Mouse (Mus musculus): ENCODE measurements at regions not wholly inside any gene's neighbourhood (a gene's known extent, or its start where the extent isn't known, plus 50 kb on each side); places are given as distances from the start of the nearest gene placed in this dataset.

DNA sequence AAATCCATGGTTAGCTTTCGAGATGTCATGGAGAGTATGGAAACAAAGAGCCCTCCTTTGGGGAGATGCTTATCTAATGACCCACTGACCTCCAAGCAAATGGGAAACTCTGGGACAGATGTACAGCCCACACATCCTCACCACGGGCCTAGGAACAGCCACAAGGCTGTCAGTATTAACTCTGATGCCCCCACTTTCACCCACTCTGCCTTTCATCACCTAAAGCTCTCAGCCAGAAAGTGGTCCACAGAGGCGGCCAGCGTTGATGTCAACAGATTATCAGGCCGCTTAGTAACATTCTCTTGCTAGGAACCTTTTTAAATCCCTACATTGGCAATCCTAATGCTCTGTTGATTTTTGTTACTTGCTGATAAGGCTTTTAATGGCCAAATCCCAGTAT lies 1210.6 kb downstream of the Diaph3 start:
- Histone ChIP-seq H3K4me3 (ENCODE audit: control insufficient read depth in 1 of 2, insufficient read depth in 1 of 2, low read depth in 2 of 2, low read length in 2 of 2) (no peak overlapping the region), H3K79me2 (ENCODE audit: control insufficient read depth, insufficient read depth, low read length, poor library complexity) (no peaks in the 10 kb centered on the region), H3K9me3 (replicated peaks; ENCODE audit: insufficient read depth, low read length) (no peaks in the 10 kb centered on the region), H3K27ac (ENCODE audit: control insufficient read depth, low read depth, low read length) (no peak overlapping the region), H3K4me1 (ENCODE audit: control insufficient read depth in 1 of 2, insufficient read depth in 2 of 2, low read length in 2 of 2) (no peaks in the 10 kb centered on the region), H3K36me3 (ENCODE audit: control insufficient read depth in 1 of 2, insufficient read depth in 2 of 2, low read length in 2 of 2) (no peaks in the 10 kb centered on the region), H3K27me3 (ENCODE audit: control insufficient read depth in 1 of 2, insufficient read depth in 2 of 2, low read length in 2 of 2) (no peaks in the 10 kb centered on the region), H3K9ac (ENCODE audit: control insufficient read depth, low read depth, low read length, poor library complexity, severe bottlenecking) (no peak overlapping the region)
- DNase-seq (ENCODE audit: low read depth, low spot score): no peak
- TF ChIP-seq MAZ (IDR thresholded peaks at IDR 0.05; ENCODE audit: low read depth, low read length): no peak
- no peak for TF ChIP-seq GATA1 (IDR thresholded peaks at IDR 0.05; ENCODE audit: low read depth, low read length)
- no peak for TF ChIP-seq SIN3A (IDR thresholded peaks at IDR 0.05; ENCODE audit: low read length)
- TF ChIP-seq ELF1 (IDR thresholded peaks at IDR 0.05; ENCODE audit: low read depth, low read length): no peak
- TF ChIP-seq ZC3H11A (IDR thresholded peaks at IDR 0.05; ENCODE audit: low read depth, low read length): no peak

DNA sequence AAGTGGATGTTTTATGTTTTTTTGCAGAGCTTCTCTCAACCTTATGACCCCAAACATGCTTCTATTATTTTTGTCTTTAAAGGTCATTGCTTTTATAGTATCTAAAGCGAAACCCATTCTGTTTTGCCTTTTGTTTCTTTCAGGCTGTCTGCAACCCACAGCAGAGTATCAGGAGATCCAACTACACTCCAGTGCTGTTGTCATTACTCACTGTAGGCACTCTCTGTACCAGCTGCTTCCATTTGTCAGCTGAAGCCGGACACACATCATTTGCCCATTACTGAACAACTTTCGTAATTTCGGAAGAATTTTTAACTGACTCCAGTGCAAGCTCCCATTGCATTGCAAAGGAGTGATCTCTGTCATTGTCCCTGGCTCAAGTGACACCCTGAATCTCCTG lies 1222.1 kb downstream of the Diaph3 start:
- Histone ChIP-seq H3K4me1 (ENCODE audit: control insufficient read depth in 1 of 2, insufficient read depth in 2 of 2, low read length in 2 of 2) (no peaks in the 10 kb centered on the region), H3K79me2 (ENCODE audit: control insufficient read depth, insufficient read depth, low read length, poor library complexity) (no peaks in the 10 kb centered on the region)
- TF ChIP-seq NRF1 (IDR thresholded peaks at IDR 0.05; ENCODE audit: insufficient read depth, low read depth, low read length, poor library complexity, severe bottlenecking) (no peak), JUND (IDR thresholded peaks at IDR 0.05; ENCODE audit: low read depth, low read length) (no peak), HCFC1 (IDR thresholded peaks at IDR 0.05; ENCODE audit: low read depth, low read length) (no peak), CTCF (IDR thresholded peaks at IDR 0.05 in 2 of 3, conservative IDR thresholded peaks at IDR 0.05 in 1 of 3; ENCODE audit: control insufficient read depth in 1 of 3, insufficient read depth in 1 of 3, low read depth in 2 of 3, low read length in 3 of 3, poor library complexity in 1 of 3, severe bottlenecking in 1 of 3) (no peak), MXI1 (IDR thresholded peaks at IDR 0.05; ENCODE audit: low read depth, low read length) (no peak), KAT2A (conservative IDR thresholded peaks at IDR 0.05; ENCODE audit: low read depth, low read length) (no peak), MYC (IDR thresholded peaks at IDR 0.05; ENCODE audit: low read depth, low read length) (no peak), NELFE (IDR thresholded peaks at IDR 0.05; ENCODE audit: low read depth, low read length) (no peak), CHD2 (IDR thresholded peaks at IDR 0.05; ENCODE audit: low read length) (no peak)

DNA sequence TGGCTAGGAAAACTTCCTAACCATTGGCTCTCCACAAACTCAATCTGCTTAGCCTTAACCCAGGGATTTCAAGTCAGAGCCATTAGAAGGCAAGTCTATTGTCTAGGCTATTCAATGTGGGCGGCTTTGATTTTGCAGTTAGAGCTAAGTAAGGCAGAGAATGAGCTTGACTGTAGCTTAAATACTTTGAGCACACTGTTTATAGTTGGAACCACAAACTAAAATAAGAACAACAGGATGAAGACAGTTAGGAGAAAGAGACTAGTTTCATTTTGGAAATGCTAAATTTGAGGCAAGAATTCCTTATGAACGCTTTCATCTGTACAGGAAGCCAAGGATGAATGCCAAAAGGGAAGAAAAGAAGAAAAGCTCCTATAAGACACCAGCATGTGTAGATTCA lies 1225.3 kb downstream of the Diaph3 start:
- no peak for DNase-seq (ENCODE audit: low read depth, low spot score)
- Histone ChIP-seq H3K36me3 (ENCODE audit: control insufficient read depth in 1 of 2, insufficient read depth in 2 of 2, low read length in 2 of 2) (no peaks in the 10 kb centered on the region), H3K4me3 (ENCODE audit: control insufficient read depth in 1 of 2, insufficient read depth in 1 of 2, low read depth in 2 of 2, low read length in 2 of 2) (no peak overlapping the region), H3K79me2 (ENCODE audit: control insufficient read depth, insufficient read depth, low read length, poor library complexity) (no peaks in the 10 kb centered on the region), H3K9me3 (replicated peaks; ENCODE audit: insufficient read depth, low read length) (no peaks in the 10 kb centered on the region), H3K27me3 (ENCODE audit: control insufficient read depth in 1 of 2, insufficient read depth in 2 of 2, low read length in 2 of 2) (no peaks in the 10 kb centered on the region), H3K9ac (ENCODE audit: control insufficient read depth, low read depth, low read length, poor library complexity, severe bottlenecking) (no peak overlapping the region), H3K27ac (ENCODE audit: control insufficient read depth, low read depth, low read length) (no peak overlapping the region), H3K4me1 (ENCODE audit: control insufficient read depth in 1 of 2, insufficient read depth in 2 of 2, low read length in 2 of 2) (no peaks in the 10 kb centered on the region)
- no peak for TF ChIP-seq TCF12 (IDR thresholded peaks at IDR 0.05; ENCODE audit: low read depth, low read length)
- TF ChIP-seq TBP (IDR thresholded peaks at IDR 0.05; ENCODE audit: low read depth, low read length): no peak
- no peak for TF ChIP-seq UBTF (IDR thresholded peaks at IDR 0.05; ENCODE audit: borderline replicate concordance, insufficient read depth, low read depth, low read length)
- no peak for TF ChIP-seq KAT2A (conservative IDR thresholded peaks at IDR 0.05; ENCODE audit: low read depth, low read length)
- TF ChIP-seq POLR2AphosphoS5 (IDR thresholded peaks at IDR 0.05; ENCODE audit: borderline replicate concordance, low read depth, low read length): no peak
- no peak for TF ChIP-seq CTCF (IDR thresholded peaks at IDR 0.05 in 2 of 3, conservative IDR thresholded peaks at IDR 0.05 in 1 of 3; ENCODE audit: control insufficient read depth in 1 of 3, insufficient read depth in 1 of 3, low read depth in 2 of 3, low read length in 3 of 3, poor library complexity in 1 of 3, severe bottlenecking in 1 of 3)
- no peak for TF ChIP-seq JUND (IDR thresholded peaks at IDR 0.05; ENCODE audit: low read depth, low read length)
- TF ChIP-seq NRF1 (IDR thresholded peaks at IDR 0.05; ENCODE audit: insufficient read depth, low read depth, low read length, poor library complexity, severe bottlenecking): no peak
- TF ChIP-seq TAL1 (IDR thresholded peaks at IDR 0.05; ENCODE audit: low read length): no peak
- no peak for TF ChIP-seq SMC3 (IDR thresholded peaks at IDR 0.05; ENCODE audit: low read depth, low read length)
- TF ChIP-seq E2F4 (IDR thresholded peaks at IDR 0.05; ENCODE audit: borderline replicate concordance, low read depth, low read length): no peak

More for the DNA sequence above, 1222.1 kb downstream of the Diaph3 start:
- no peak overlapping the region for H3K9ac ChIP-seq (ENCODE audit: control insufficient read depth, low read depth, low read length, poor library complexity, severe bottlenecking)
- H3K9me3 ChIP-seq (replicated peaks; ENCODE audit: insufficient read depth, low read length): no peaks in the 10 kb centered on the region
- H3K36me3 ChIP-seq (ENCODE audit: control insufficient read depth in 1 of 2, insufficient read depth in 2 of 2, low read length in 2 of 2): no peaks in the 10 kb centered on the region
- no peak for DNase-seq (ENCODE audit: low read depth, low spot score)
- H3K27me3 ChIP-seq (ENCODE audit: control insufficient read depth in 1 of 2, insufficient read depth in 2 of 2, low read length in 2 of 2): no peaks in the 10 kb centered on the region
- no peak overlapping the region for H3K27ac ChIP-seq (ENCODE audit: control insufficient read depth, low read depth, low read length)
- H3K4me3 ChIP-seq (ENCODE audit: control insufficient read depth in 1 of 2, insufficient read depth in 1 of 2, low read depth in 2 of 2, low read length in 2 of 2): no peak overlapping the region

Data from MEL (cell line).